Mouse (Mus musculus): Measurements from ENCODE around the gene Gm9117. TPM values are rescaled to one million over a fixed set of nuclear protein-coding genes. Genes with fewer than 3 reads are reported as not detected.
"Not testable (repeated sequence)": the region's sequence is repeated elsewhere in the genome, so short reads cannot be mapped to it uniquely, and the experiment has no call there.

Gm9117 gene
- polyA plus RNA-seq (2012; fragmentation: generic; extraction: Trizol) = not detected
- long read RNA-seq, experiment 1 = 0 reads
- long read RNA-seq, experiment 2 = 0 reads

DNA sequence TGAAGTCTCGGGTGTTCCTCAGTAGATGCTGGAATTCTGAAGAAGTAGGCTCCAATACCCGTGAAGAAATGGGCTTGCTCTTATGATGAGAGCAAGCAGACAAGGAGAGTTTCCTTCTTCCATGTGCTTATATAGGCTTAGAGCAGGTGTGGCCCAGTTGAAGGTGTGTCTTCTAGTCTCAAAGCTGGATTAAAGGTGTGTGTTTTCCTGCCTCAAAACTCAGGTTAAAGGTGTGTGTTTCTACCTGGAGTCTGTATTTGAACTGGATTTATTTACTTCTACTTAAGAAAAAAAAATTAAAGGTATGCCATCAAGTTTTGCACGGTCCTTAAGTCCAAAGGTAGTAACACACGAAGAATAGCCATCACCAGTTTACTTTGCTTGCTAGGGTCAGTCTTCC is at the start of gene Gm9117:
Gene Gm9117, minus strand, starts transcription at position 101 of the 400 bp plus-strand sequence.
- H3K36me3 ChIP-seq (ENCODE audit: control insufficient read depth, insufficient read depth); H3K4me3 ChIP-seq (ENCODE audit: insufficient read depth, poor library complexity, severe bottlenecking); H3K27me3 ChIP-seq (ENCODE audit: control insufficient read depth, insufficient read depth, insufficient read length); H3ac ChIP-seq (ENCODE audit: control insufficient read depth, insufficient read length, low read depth); H3K79me3 ChIP-seq (ENCODE audit: low read depth); H3K79me2 ChIP-seq (ENCODE audit: control insufficient read depth, insufficient read depth): not testable (repeated sequence)

DNA sequence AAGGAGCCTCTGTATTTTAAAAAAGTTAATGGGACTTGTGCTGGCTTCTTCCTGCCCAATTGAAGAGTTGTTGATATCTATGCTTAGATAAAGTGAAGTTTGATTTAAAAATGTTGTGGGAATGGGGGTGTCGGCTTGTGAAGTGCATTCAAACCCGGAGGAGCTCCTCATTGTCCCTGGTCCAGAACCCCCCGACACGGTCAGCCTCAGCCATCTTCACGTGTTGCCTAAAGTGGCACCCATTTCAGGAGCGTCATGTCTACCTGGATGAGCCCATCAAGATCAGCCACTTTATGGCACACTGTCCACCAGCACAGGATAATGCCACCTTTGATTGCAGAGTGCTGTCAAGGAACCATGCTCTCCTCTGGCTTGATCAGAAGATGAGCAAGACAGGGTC is 25.6 kb upstream of the Gm9117 start:
- H3K79me3 ChIP-seq (ENCODE audit: low read depth); H3K36me3 ChIP-seq (ENCODE audit: control insufficient read depth, insufficient read depth); H3K4me3 ChIP-seq (ENCODE audit: insufficient read depth, poor library complexity, severe bottlenecking); H3K79me2 ChIP-seq (ENCODE audit: control insufficient read depth, insufficient read depth); H3K27me3 ChIP-seq (ENCODE audit: control insufficient read depth, insufficient read depth, insufficient read length); H3ac ChIP-seq (ENCODE audit: control insufficient read depth, insufficient read length, low read depth): not testable (repeated sequence)

DNA sequence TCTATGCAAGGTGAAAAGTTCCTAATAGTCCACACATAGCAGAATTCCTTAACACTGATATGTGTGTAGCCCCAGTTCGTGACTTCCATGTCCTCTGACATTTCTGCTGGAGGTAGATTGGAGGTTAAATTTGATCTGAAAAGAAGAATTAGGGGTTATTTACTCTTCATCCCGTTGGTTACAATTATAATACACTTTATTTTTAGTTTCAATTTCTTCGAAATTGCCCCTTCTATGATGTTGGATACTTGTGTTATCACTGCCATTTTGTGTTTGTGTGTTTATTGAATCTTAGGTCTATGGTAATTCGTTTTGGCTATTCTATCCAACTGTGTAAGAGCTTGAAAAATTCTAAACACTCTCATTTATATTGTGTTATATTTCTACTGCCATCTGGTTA is 17.9 kb upstream of the Gm9117 start, which contains the start of gene Tdpoz5:
Gene Tdpoz5, minus strand, starts transcription at position 101 of the 400 bp plus-strand sequence.
- not testable (repeated sequence) for H3K27me3 ChIP-seq (ENCODE audit: control insufficient read depth, insufficient read depth, insufficient read length); H3ac ChIP-seq (ENCODE audit: control insufficient read depth, insufficient read length, low read depth); H3K79me2 ChIP-seq (ENCODE audit: control insufficient read depth, insufficient read depth); H3K4me3 ChIP-seq (ENCODE audit: insufficient read depth, poor library complexity, severe bottlenecking); H3K79me3 ChIP-seq (ENCODE audit: low read depth); H3K36me3 ChIP-seq (ENCODE audit: control insufficient read depth, insufficient read depth)

DNA sequence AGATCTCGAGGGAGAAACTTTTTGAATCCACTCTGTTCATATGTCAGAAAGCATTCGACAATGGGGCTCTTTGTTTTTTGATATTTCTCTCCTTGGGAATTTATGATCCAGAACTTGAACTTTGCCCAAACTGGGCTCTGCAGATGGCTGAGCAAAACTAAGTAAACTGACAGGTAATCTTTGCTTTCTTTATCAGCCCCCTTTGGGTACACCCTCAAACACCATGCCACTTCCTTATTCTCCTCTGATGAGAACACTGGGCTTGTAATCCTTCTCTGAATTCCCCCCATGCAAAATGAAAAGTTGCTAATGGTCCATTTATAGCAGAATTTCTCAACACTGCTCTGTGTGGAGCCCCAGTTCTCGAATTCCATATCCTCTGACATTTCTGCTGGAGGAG is 5.0 kb downstream of the Gm9117 start:
- not testable (repeated sequence) for H3K4me3 ChIP-seq (ENCODE audit: insufficient read depth, poor library complexity, severe bottlenecking); H3K36me3 ChIP-seq (ENCODE audit: control insufficient read depth, insufficient read depth)

More for the DNA sequence above, 5.0 kb downstream of the Gm9117 start:
- H3ac ChIP-seq (ENCODE audit: control insufficient read depth, insufficient read length, low read depth); H3K27me3 ChIP-seq (ENCODE audit: control insufficient read depth, insufficient read depth, insufficient read length); H3K79me2 ChIP-seq (ENCODE audit: control insufficient read depth, insufficient read depth); H3K79me3 ChIP-seq (ENCODE audit: low read depth): not testable (repeated sequence)

Other genes starting within 250 kb of the Gm9117 start
- gene Gm5773, start 170.5 kb downstream of the Gm9117 start, polyA plus RNA-seq (2012; fragmentation: generic; extraction: Trizol) = not detected
- 0.07 TPM for gene Tdpoz4, start 147.1 kb downstream of the Gm9117 start, polyA plus RNA-seq (2012; fragmentation: generic; extraction: Trizol)
- 0.04 TPM for gene Tdpoz3, start 117.5 kb downstream of the Gm9117 start, polyA plus RNA-seq (2012; fragmentation: generic; extraction: Trizol)
- not detected for gene Tdpoz5, start 17.8 kb upstream of the Gm9117 start, polyA plus RNA-seq (2012; fragmentation: generic; extraction: Trizol)
- gene Gm9125, start 111.3 kb upstream of the Gm9117 start, polyA plus RNA-seq (2012; fragmentation: generic; extraction: Trizol) = not detected
- not detected for gene Gm10697, start 129.1 kb upstream of the Gm9117 start, polyA plus RNA-seq (2012; fragmentation: generic; extraction: Trizol)
- gene Gm10696, start 234.7 kb upstream of the Gm9117 start, polyA plus RNA-seq (2012; fragmentation: generic; extraction: Trizol) = 0.04 TPM

Measured in C2C12 (cell line).